Mouse (Mus musculus) heart, embryonic 14.5 days (tissue): ENCODE results near the gene Dcaf5. TPM values are rescaled to one million over a fixed set of nuclear protein-coding genes. Genes with fewer than 3 reads are reported as not detected.

ENCODE experiments used
- ATAC-seq: fragments of 200-750 bp; cut with Nextera tagmentation; 2 replicates; pipeline ENCODE4 v1.8.0; 2017; ENCODE audit warnings: low read depth, moderate TSS enrichment; ENCODE audit not compliant: insufficient number of reproducible peaks, insufficient read depth, low FRiP score
- H3K27ac ChIP-seq, 2 experiments: fragments of 200-500 bp in 1 of 2; fragments of 300-500 bp in 1 of 2; sonication (generic) in 1 of 2; replicated peaks in 1 of 2; 2 replicates each; pipeline ENCODE4 v1.5.1; 2012 to 2014; ENCODE audit warnings: low read depth in 2 of 2, low read length in 2 of 2, control low read depth in 1 of 2, mild to moderate bottlenecking in 1 of 2, mixed read lengths in 1 of 2; ENCODE audit not compliant: control insufficient read depth in 1 of 2, insufficient read depth in 1 of 2
- H3K27me3 ChIP-seq: fragments of 300-500 bp; sonication (generic); 2 replicates; pipeline ENCODE4 v1.6.1; 2014; ENCODE audit warnings: mild to moderate bottlenecking, low read length, control low read depth; ENCODE audit not compliant: control insufficient read depth, insufficient read depth
- H3K36me3 ChIP-seq: fragments of 300-500 bp; sonication (generic); 2 replicates; pipeline ENCODE4 v1.6.1; 2014; ENCODE audit warnings: mild to moderate bottlenecking, control low read depth, low read length, mixed read lengths; ENCODE audit not compliant: control insufficient read depth, insufficient read depth
- H3K4me1 ChIP-seq, 2 experiments: fragments of 200-500 bp in 1 of 2; fragments of 300-500 bp in 1 of 2; sonication (generic) in 1 of 2; 2 replicates each; pipeline ENCODE4 v1.6.1; 2012 to 2014; ENCODE audit warnings: low read length in 2 of 2, control low read depth in 1 of 2, mixed read lengths in 1 of 2; ENCODE audit not compliant: control insufficient read depth in 2 of 2, insufficient read depth in 2 of 2
- H3K4me2 ChIP-seq: fragments of 300-500 bp; sonication (generic); 2 replicates; pipeline ENCODE4 v1.6.1; 2014; ENCODE audit warnings: mild to moderate bottlenecking, low read length
- H3K4me3 ChIP-seq, 2 experiments: fragments of 200-500 bp in 1 of 2; fragments of 300-500 bp in 1 of 2; sonication (generic) in 1 of 2; 2 replicates each; pipeline ENCODE4 v1.5.1; 2012 to 2014; ENCODE audit warnings: low read length in 2 of 2, mild to moderate bottlenecking in 2 of 2, control low read depth in 1 of 2, low read depth in 1 of 2, moderate library complexity in 1 of 2; ENCODE audit not compliant: control insufficient read depth in 1 of 2, insufficient read depth in 1 of 2
- H3K9ac ChIP-seq: fragments of 300-500 bp; sonication (generic); 2 replicates; pipeline ENCODE4 v1.6.1; 2014; ENCODE audit warnings: mild to moderate bottlenecking, low read length
- H3K9me3 ChIP-seq: fragments of 300-500 bp; sonication (generic); 2 replicates; pipeline ENCODE4 v1.6.1; 2016; ENCODE audit warnings: low read length, control low read depth; ENCODE audit not compliant: control insufficient read depth
- WGBS: fragments of 180-500 bp; shearing (Covaris S2); extraction: QIAGEN DNeasy Blood & Tissue Kit; methylation state at CpG from one replicate; pipeline ENCODE4 v1.1.7; 2014; 5-methylcytosine and 5-hydroxymethylcytosine counted together
- polyA plus RNA-seq: library from polyadenylated mRNA; unstranded; fragments of >200 nt; fragmentation: Nextera tagmentation; extraction: Ambion mirVana; gene quantifications from 2 replicates; pipeline ENCODE4 v1.2.1, GENCODE M21; 2014

The Dcaf5 gene
- polyA plus RNA-seq, 1 experiment from 2014 or later: 10.5 TPM

- WGBS: 57% methylated on average over 3 of the region's 3 CpGs
These were observed 28.6 kb downstream of the Dcaf5 start for GRCm38 (mm10) chr12:80407824-80408223.

GRCm38 (mm10) chr12:80406650-80407049 lies 29.8 kb downstream of the Dcaf5 start:
- Histone ChIP-seq H3K4me3 (no peak overlapping the region), H3K4me1 (no peaks in the 10 kb centered on the region), H3K36me3 (peaks cover 40% of the 10 kb centered on the region), H3K9ac (no peak overlapping the region), H3K27ac (no peak overlapping the region), H3K9me3 (no peaks in the 10 kb centered on the region), H3K27me3 (no peaks in the 10 kb centered on the region), H3K4me2 (no peak overlapping the region)
- WGBS: 36% methylated on average over 3 of the region's 3 CpGs
- no peak for ATAC-seq

More at GRCm38 (mm10) chr12:80407824-80408223, 28.6 kb downstream of the Dcaf5 start:
- Histone ChIP-seq H3K4me1 (no peaks in the 10 kb centered on the region), H3K27me3 (no peaks in the 10 kb centered on the region), H3K36me3 (peaks cover 45% of the 10 kb centered on the region), H3K9ac (no peak overlapping the region), H3K9me3 (no peaks in the 10 kb centered on the region), H3K4me3 (no peak overlapping the region), H3K4me2 (no peak overlapping the region), H3K27ac (no peak overlapping the region)
- no peak for ATAC-seq

GRCm38 (mm10) chr12:80404139-80404538 lies 32.3 kb downstream of the Dcaf5 start:
- no peaks in the 10 kb centered on the region for H3K9me3 ChIP-seq
- 92% methylated on average over 6 of the region's 6 CpGs for WGBS
- H3K4me2 ChIP-seq: no peak overlapping the region
- ATAC-seq: no peak
- H3K4me1 ChIP-seq: no peaks in the 10 kb centered on the region
- H3K27ac ChIP-seq: no peak overlapping the region
- H3K27me3 ChIP-seq: no peaks in the 10 kb centered on the region
- H3K9ac ChIP-seq: no peak overlapping the region
- H3K36me3 ChIP-seq: peaks cover 45% of the 10 kb centered on the region
- H3K4me3 ChIP-seq: no peak overlapping the region

- Histone ChIP-seq H3K4me3 (no peak overlapping the region), H3K4me2 (no peak overlapping the region), H3K27me3 (no peaks in the 10 kb centered on the region), H3K27ac (no peak overlapping the region), H3K36me3 (peaks cover 86% of the 10 kb centered on the region), H3K9me3 (no peaks in the 10 kb centered on the region), H3K9ac (no peak overlapping the region), H3K4me1 (no peaks in the 10 kb centered on the region)
- ATAC-seq: no peak
- 92% methylated on average over 2 of the region's 2 CpGs for WGBS
These were observed 37.3 kb downstream of the Dcaf5 start for GRCm38 (mm10) chr12:80399147-80399546.

- Histone ChIP-seq H3K9ac (no peak overlapping the region), H3K36me3 (peaks cover 79% of the 10 kb centered on the region), H3K9me3 (no peaks in the 10 kb centered on the region), H3K27me3 (no peaks in the 10 kb centered on the region), H3K27ac (no peak overlapping the region), H3K4me2 (no peak overlapping the region), H3K4me1 (no peaks in the 10 kb centered on the region), H3K4me3 (no peak overlapping the region)
- 73% methylated on average over 6 of the region's 6 CpGs for WGBS
- ATAC-seq: no peak
These were observed 40.0 kb downstream of the Dcaf5 start for GRCm38 (mm10) chr12:80396397-80396796.

GRCm38 (mm10) chr12:80395270-80395669 lies 41.1 kb downstream of the Dcaf5 start:
- Histone ChIP-seq H3K27me3 (no peaks in the 10 kb centered on the region), H3K4me3 (no peak overlapping the region), H3K36me3 (peaks cover 75% of the 10 kb centered on the region), H3K9me3 (no peaks in the 10 kb centered on the region), H3K4me1 (no peaks in the 10 kb centered on the region), H3K27ac (no peak overlapping the region), H3K9ac (no peak overlapping the region), H3K4me2 (no peak overlapping the region)
- 91% methylated on average over 4 of the region's 4 CpGs for WGBS
- ATAC-seq: no peak

GRCm38 (mm10) chr12:80394045-80394444 lies 42.4 kb downstream of the Dcaf5 start:
- Histone ChIP-seq H3K9me3 (no peaks in the 10 kb centered on the region), H3K9ac (no peak overlapping the region), H3K4me3 (no peak overlapping the region), H3K27me3 (no peaks in the 10 kb centered on the region), H3K4me1 (no peaks in the 10 kb centered on the region), H3K36me3 (peaks cover 72% of the 10 kb centered on the region), H3K27ac (no peak overlapping the region), H3K4me2 (no peak overlapping the region)
- ATAC-seq: no peak
- 86% methylated on average over 2 of the region's 2 CpGs for WGBS

GRCm38 (mm10) chr12:80389448-80389847 lies 47.0 kb downstream of the Dcaf5 start:
- Histone ChIP-seq H3K27me3 (no peaks in the 10 kb centered on the region), H3K4me3 (no peak overlapping the region), H3K9ac (no peak overlapping the region), H3K27ac (no peak overlapping the region), H3K36me3 (peaks cover 45% of the 10 kb centered on the region), H3K4me2 (no peak overlapping the region), H3K9me3 (no peaks in the 10 kb centered on the region), H3K4me1 (peaks cover 0 to 11% of the 10 kb centered on the region in 2 experiments; a peak in 2 of 4 replicates)
- 46% methylated on average over 3 of the region's 3 CpGs for WGBS
- ATAC-seq: no peak
